Mouse (Mus musculus) gastrocnemius, adult 8-10 months (tissue): ENCODE data around the gene Ahcyl1. TPM values are rescaled to one million over a fixed set of nuclear protein-coding genes. Genes with fewer than 3 reads are reported as not detected.
"Not testable (repeated sequence)": the region's sequence is repeated elsewhere in the genome, so short reads cannot be mapped to it uniquely, and the experiment has no call there.

Experiments
- DNase-seq, 2 experiments: peaks; one replicate each; pipeline ENCODE4 v3.0.0; 2022; ENCODE audit warnings: low spot score in 2 of 2
- total RNA-seq, 4 experiments: library from RNA; stranded (reverse); gene quantifications; 2 replicates each; pipeline ENCODE4 v1.2.4; 2022

The Ahcyl1 gene
- total RNA-seq, 4 experiments from 2014 or later, result 21.9 to 29.4 (median 28.6) TPM

- DNase-seq, result no peak
Measured at GRCm38 (mm10) chr3:107656151-107656550, 40.2 kb downstream of the Ahcyl1 start.

DNA sequence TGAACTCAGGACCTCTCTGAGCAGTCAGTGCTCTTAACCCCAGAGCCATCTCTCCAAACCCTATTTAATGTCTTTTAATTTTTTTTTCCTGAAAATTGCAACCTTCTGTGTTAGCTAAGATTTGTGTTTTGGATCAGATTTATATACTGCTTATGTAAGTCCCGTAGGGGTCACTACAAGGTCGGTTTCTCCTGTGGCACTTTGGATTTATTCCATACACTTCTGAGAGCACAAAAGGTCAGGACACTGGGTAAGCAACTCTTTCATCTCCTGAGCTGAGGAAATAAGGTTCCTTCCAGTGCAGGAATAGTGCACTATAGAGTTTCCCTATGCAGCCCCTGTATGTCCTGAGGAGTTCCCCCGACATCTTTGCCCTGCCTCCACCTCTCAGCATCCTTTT is 40.9 kb downstream of the Ahcyl1 start:
- no peak for DNase-seq

- DNase-seq, result no peak
Measured at GRCm38 (mm10) chr3:107654861-107655260, 41.5 kb downstream of the Ahcyl1 start.

DNA sequence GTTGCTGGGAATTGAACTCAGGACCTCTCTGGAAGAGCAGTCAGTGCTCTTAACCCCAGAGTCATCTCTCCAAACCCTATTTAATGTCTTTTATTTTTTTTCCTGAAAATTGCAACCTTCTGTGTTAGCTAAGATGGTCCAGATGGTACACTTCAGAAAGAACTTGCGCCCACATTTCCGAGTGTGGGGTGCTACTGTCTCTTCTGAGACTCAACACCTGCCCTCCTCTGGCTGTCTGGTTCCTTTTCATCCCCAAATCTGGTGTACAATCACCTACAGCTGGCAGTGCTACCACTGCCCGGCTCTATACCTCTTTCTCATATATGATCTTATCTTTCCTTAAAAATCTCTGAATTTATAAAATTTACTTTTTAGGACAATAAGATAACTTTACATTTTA is 43.4 kb downstream of the Ahcyl1 start:
- DNase-seq, result no peak

DNA sequence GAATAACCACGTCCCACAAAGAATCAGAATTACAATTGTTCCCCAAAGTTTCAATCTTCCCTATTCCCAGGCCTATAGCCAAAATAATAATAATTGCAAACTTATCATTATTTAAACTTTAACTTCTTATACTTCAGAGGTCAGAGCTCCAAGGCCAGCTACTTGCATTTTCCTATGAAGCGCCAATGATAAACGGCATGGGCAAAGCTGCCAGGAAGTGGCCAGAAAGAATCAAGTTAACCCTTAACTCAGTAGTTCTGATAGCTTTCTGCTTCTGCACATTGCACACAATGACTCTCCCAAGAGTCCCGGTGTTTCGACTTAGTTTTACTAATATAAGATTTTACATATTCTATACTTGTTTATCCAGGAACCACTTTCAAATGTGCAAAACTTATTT is 46.1 kb downstream of the Ahcyl1 start:
- not testable (repeated sequence) for DNase-seq

GRCm38 (mm10) chr3:107646947-107647346 is 49.4 kb downstream of the Ahcyl1 start:
- DNase-seq, result no peak

DNA sequence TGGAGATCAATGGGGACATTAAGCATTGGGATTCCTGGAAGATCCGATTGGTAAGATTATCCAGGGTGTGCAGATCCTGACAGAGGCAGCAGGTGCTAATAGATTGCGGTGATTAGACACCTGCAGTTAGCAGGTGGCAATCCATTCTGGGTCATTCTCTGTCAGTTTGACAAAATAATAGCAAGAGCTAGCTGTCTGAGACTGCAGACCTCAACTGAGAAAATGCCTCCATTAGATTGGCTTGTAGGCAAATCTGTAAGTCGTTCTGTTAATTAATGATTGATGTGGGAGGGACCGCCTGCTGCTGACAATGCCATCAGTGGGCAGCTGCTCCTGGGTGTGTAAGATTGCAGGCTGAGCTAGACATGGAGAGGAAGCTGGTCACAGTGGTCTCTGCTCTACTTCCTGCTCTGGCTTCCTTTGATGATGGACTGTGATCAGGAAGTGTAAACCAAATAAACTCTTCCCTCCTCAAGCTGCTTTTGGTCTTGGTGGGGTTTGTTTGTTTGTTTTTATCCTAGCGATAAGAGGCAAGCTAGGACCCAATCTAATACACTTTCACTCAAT is 58.7 kb downstream of the Ahcyl1 start:
- DNase-seq, result no peak

DNA sequence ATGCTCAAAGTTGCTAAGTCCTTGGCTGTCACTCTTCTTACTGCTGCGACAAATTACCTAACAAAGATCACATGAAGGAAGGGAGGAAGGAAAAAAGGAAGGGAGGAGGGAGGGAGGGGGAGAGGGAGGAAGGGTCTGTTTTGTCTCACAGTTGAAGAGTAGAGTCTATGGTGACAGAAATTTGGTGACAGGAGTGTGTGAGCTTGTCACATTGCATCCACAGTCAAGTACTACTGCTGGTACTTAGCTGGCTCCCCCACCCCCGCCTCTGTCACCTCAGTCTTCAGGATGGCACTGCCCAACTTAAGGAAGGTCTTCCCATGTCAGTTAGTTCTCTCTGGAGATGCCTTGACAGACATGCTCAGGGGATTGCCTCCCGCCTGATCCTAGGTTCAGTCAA is 60.1 kb downstream of the Ahcyl1 start:
- DNase-seq, result no peak

- no peak for DNase-seq
Measured at GRCm38 (mm10) chr3:107635836-107636235, 60.5 kb downstream of the Ahcyl1 start.

DNA sequence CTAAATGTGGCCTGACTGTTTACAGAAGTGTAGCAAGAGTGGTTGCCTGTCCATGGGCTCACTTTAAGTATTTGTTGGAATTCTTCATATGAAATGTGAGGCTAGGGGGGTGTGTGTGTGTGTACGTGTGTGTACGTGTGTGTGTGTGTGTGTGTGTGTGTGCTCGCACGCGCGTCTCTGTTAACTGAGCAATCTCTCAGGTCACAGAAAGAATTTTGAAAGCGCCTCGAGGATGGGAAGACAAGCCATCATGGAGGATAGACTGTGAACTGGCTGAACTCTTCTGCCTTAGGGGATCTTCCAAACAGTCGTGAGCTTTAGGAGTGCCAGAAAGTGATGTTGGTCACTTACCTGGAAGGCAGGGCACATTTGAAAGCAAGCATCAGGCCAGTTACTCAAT is 62.5 kb downstream of the Ahcyl1 start:
- no peak for DNase-seq

DNA sequence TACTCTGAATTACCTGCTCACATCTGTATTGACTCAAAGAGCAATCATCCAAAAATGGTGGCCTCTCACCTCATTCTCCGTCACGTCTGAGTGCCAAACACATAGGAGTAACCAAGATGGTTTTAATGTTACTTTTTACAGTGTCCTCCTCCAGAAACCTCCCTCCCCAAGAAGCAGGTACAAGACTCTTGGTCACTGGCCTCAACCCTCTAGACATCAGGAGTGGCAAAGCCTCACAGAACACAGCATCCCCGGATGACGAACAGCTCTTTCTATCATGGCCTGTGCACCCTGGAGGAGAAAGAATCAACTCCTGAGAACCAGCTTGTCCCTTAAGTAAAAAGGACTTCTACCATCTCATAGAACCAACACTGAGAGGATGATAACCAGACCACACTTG is 63.6 kb downstream of the Ahcyl1 start:
- no peak for DNase-seq

GRCm38 (mm10) chr3:107631523-107631958 is 64.8 kb downstream of the Ahcyl1 start, which contains the start of gene Strip1:
TSS of gene Strip1 (minus strand) at chr3:107631694.
- peak; percentile 86 to 87 for DNase-seq

GRCm38 (mm10) chr3:107630682-107631522 is 65.5 kb downstream of the Ahcyl1 start, which contains the start of gene Gm10961:
TSS of gene Gm10961 (plus strand) at chr3:107631322.
- peak in 1 of 2 experiments; percentile 15 for DNase-seq

GRCm38 (mm10) chr3:107629411-107629810 is 66.9 kb downstream of the Ahcyl1 start:
- no peak for DNase-seq

DNA sequence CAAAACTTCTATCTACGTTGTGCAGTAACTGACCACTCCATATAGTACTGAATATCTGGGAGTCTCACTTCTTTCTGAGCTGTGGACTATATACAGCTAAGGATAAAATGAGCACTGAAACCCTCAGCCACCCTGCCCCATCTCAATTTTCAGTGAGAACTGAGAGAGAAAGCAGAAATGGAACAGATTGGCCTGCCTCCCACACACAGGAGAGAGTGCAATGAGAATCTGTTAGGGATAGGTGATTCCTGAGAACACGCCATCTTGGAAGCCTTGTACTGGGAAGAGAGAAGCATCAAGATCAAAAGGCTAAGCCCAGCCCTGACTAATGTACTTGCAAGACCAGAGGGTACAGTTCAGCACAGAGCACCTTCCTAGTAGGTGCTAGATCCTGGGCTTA is 67.8 kb downstream of the Ahcyl1 start:
- no peak for DNase-seq

DNA sequence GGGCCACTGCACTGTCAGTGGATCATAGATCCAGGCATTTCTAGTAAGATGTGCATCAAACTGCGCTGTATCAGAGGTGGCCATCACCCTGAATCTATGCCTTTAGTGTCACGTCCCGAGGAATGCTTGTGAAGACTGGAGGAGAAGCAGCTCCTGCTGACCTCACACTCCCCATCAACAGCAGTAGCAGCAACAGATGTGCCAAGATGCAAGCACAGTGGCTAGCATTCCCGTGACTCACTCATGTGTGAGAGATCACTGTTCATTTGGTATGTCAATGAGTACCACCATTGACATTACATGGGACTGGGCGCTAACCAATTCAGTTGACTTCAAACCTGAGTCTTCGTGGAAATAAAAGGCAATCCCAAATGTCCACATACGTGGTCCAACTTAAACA is 68.7 kb downstream of the Ahcyl1 start:
- no peak for DNase-seq

DNA sequence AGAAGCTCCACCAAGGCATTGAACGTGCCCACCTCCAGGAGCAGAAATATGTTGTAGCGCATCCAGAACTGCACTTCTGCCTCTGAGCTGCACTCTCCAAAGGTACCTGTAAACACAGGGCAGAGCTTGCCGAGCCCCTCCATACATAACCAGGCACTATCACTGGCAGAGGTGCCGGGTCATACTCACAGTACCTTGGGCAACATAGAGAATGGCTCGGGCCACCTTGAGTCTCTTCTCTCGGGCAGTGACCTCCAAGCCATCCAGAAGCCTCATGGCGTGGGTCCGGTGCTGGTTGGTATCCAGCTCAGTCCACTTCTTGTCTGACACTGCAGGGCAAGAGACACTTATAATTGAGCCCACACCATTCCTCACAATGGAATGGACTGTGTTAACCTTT is 69.6 kb downstream of the Ahcyl1 start:
- DNase-seq, result no peak

GRCm38 (mm10) chr3:107625536-107625935 is 70.8 kb downstream of the Ahcyl1 start:
- no peak for DNase-seq

DNA sequence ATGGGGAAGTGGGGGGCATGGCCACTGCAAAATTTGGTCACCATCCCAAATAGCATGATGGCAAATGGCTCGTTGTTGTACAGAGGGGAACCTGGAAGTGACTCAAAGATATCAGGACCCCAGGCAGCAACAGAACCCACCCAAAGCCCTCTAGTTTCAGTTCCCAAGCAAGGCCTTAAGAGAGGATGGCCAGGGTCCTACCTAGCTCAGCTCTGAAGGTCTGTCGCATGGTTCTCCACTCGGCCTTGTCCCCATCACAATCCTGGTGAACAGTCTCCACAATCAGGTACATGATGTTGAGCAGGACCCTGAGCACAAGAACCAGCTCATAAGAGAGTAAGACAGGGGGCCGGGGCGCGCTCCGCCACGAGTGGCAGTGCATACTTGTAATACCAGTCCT is 71.9 kb downstream of the Ahcyl1 start:
- no peak for DNase-seq

GRCm38 (mm10) chr3:107622537-107622936 is 73.8 kb downstream of the Ahcyl1 start:
- no peak for DNase-seq

- DNase-seq, result no peak
Measured at GRCm38 (mm10) chr3:107621286-107622075, 74.9 kb downstream of the Ahcyl1 start.

DNA sequence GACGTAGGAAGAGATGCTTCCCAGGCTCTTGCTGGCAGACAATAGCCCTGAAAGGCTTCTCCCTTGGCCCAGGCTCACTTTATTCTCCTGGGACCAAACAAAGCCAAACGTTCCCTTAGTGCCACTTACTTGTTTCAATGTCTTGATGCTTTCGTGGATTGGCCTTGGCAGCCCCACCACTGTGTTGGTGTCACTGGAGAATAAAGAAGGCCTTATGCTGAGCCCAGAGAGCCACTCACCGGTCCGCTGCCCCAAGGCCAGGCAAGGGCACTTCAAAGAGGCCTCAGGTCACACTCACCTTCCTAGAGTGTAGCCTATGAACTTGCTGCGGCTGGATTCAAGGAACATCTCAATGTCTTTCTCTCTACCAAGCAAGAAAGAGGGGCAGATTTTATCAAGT is 76.4 kb downstream of the Ahcyl1 start:
- no peak for DNase-seq
